In the genomic region with DNA sequence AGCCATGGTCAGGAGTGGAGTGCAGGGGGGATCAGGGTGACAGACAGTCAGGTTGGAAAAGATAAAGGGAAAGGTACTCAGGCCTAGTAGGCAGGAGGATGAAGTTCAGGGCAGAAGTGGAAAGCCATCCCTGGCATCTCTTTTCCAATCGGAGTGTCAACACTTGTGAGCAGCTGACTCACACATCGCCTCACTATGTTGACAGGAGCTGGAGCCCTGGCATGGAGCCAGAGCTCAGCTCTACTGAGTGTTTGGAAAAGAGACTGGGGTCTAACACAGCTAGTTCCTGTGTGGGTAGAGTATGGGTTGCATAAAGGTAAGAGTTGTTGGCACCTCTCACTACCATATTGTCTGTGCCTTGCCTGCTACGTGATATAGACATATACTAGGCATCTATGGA, we compare ENCODE assay signal across 11 mouse cellular contexts. TPM values are rescaled to one million over a fixed set of nuclear protein-coding genes. Genes with fewer than 3 reads are reported as not detected.
DNase-seq lines count a peak whose midpoint lies in the region; ATAC-seq and TF ChIP-seq lines count a peak whose summit lies in the region.
"Had no signal": no experiment of that assay in that cellular context is flagged by ENCODE, and none has a peak within 500 bp of the region (broad histone marks: within the 10 kb centered on the region; RNA-seq: fewer than 3 reads in every experiment).

No protein-coding gene starts in this region.

- 17% methylated on average over 3 of the region's 3 CpGs for WGBS in heart, embryonic 14.5 days
- WGBS in kidney, embryonic 16.5 days, result 73% methylated on average over 3 of the region's 3 CpGs

- no peak for TF ChIP-seq POLR2A in brain, embryonic 14.5 days (IDR thresholded peaks at IDR 0.05; ENCODE audit: borderline replicate concordance, extremely low read depth, insufficient read depth, insufficient read length, poor library complexity, severe bottlenecking)

- TF ChIP-seq CTCF in brain, embryonic 14.5 days (IDR thresholded peaks at IDR 0.05; ENCODE audit: borderline replicate concordance, extremely low read depth, insufficient read depth, insufficient read length), result no peak

- DNase-seq in gastrocnemius, postnatal 10 days, result peak; percentile 7
- DNase-seq in gastrocnemius, postnatal 36 days, result no peak
- DNase-seq in brain, embryonic 14.5 days (ENCODE audit: low read depth), result peak; percentile 73
- peak; percentile 60 for DNase-seq in lung, postnatal 10 days
- DNase-seq in right cerebral cortex, adult 2 months (ENCODE audit: low spot score in 2 of 2), result no peak
- DNase-seq: thymus, postnatal 4 days had no signal

- H3K4me3 ChIP-seq in heart, embryonic 14.5 days (ENCODE audit: control insufficient read depth in 1 of 2, insufficient read depth in 1 of 2, low read depth in 1 of 2, low read length in 2 of 2), result no peak overlapping the region
- H3K4me3 ChIP-seq in kidney, embryonic 16.5 days (ENCODE audit: low read length), result no peak overlapping the region
- H3K4me3 ChIP-seq: intestine, embryonic 15.5 days; limb, embryonic 12.5 days had no signal

- H3K4me2 ChIP-seq in heart, embryonic 14.5 days (ENCODE audit: low read length), result no peak overlapping the region
- H3K4me2 ChIP-seq in kidney, embryonic 16.5 days (replicated peaks; ENCODE audit: low read depth, low read length), result no peak overlapping the region
- H3K4me2 ChIP-seq: intestine, embryonic 15.5 days; limb, embryonic 12.5 days had no signal

- H3K9me3 ChIP-seq in heart, embryonic 14.5 days (ENCODE audit: control insufficient read depth, low read length), result no peaks in the 10 kb centered on the region
- H3K9me3 ChIP-seq in kidney, embryonic 16.5 days (ENCODE audit: low read length), result no peaks in the 10 kb centered on the region; the same call in 1 of the 2 replicates
- H3K9me3 ChIP-seq: intestine, embryonic 15.5 days had no signal

- no peaks in the 10 kb centered on the region for H3K36me3 ChIP-seq in heart, embryonic 14.5 days (ENCODE audit: control insufficient read depth, insufficient read depth, low read length)
- no peaks in the 10 kb centered on the region for H3K36me3 ChIP-seq in kidney, embryonic 16.5 days (ENCODE audit: insufficient read depth, low read length)
- H3K36me3 ChIP-seq: intestine, embryonic 15.5 days; limb, embryonic 12.5 days had no signal

- H3K27ac ChIP-seq in heart, embryonic 14.5 days (replicated peaks in 1 of 2; ENCODE audit: control insufficient read depth in 1 of 2, insufficient read depth in 1 of 2, low read depth in 2 of 2, low read length in 2 of 2), result peak overlapping the region in 1 of 2 experiments; percentile 68; a peak in 2 of 4 replicates
- H3K27ac ChIP-seq in kidney, embryonic 16.5 days (ENCODE audit: low read length), result no peak overlapping the region
- H3K27ac ChIP-seq: intestine, embryonic 15.5 days; limb, embryonic 12.5 days had no signal

- peak; percentile 79 for ATAC-seq in heart, embryonic 14.5 days (ENCODE audit: insufficient number of reproducible peaks, insufficient read depth, low FRiP score, low read depth)
- no peak for ATAC-seq in kidney, embryonic 16.5 days (ENCODE audit: low FRiP score, low TSS enrichment)
- ATAC-seq: intestine, embryonic 15.5 days had no signal

- H3K9ac ChIP-seq in heart, embryonic 14.5 days (ENCODE audit: low read length), result no peak overlapping the region
- H3K9ac ChIP-seq in kidney, embryonic 16.5 days (replicated peaks; ENCODE audit: low read length), result no peak overlapping the region
- H3K9ac ChIP-seq: intestine, embryonic 15.5 days; limb, embryonic 12.5 days had no signal

- no peaks in the 10 kb centered on the region for H3K27me3 ChIP-seq in heart, embryonic 14.5 days (ENCODE audit: control insufficient read depth, insufficient read depth, low read length)
- H3K27me3 ChIP-seq in kidney, embryonic 16.5 days (ENCODE audit: insufficient read depth, low read length), result no peaks in the 10 kb centered on the region
- H3K27me3 ChIP-seq: CH12.LX; intestine, embryonic 15.5 days; limb, embryonic 12.5 days had no signal

- peaks cover 3 to 26% of the 10 kb centered on the region in 2 experiments for H3K4me1 ChIP-seq in heart, embryonic 14.5 days (ENCODE audit: control insufficient read depth in 2 of 2, insufficient read depth in 2 of 2, low read length in 2 of 2)
- H3K4me1 ChIP-seq in kidney, embryonic 16.5 days (ENCODE audit: insufficient read depth, low read length), result no peaks in the 10 kb centered on the region; the same call in 1 of the 2 replicates
- H3K4me1 ChIP-seq: intestine, embryonic 15.5 days had no signal

- intact Hi-C loops in gastrocnemius, postnatal 36 days (cut with DNase I), result no loop called here

RNA-seq across cellular contexts. Expression of a gene that starts 38.4 kb away (rescaled TPM):
- 1 to 10 TPM; 6.2 to 9.7 TPM for total RNA-seq in gastrocnemius, postnatal 10 days (2021)
- under 1 TPM; 0.72 to 0.74 TPM for total RNA-seq in gastrocnemius, postnatal 36 days (2021)
- polyA plus RNA-seq in brain, embryonic 14.5 days (2012; rRNA removed), result 154 and 207 TPM in 2 replicates
- polyA plus RNA-seq in heart, embryonic 14.5 days (2014; fragmentation: Nextera tagmentation; extraction: Ambion mirVana), result 8.7 and 10.3 TPM in 2 replicates
- polyA plus RNA-seq in kidney, embryonic 16.5 days (2015; fragmentation: Nextera tagmentation; extraction: Ambion mirVana), result 9.9 and 10.5 TPM in 2 replicates

Comparison
In these comparisons a context has a peak if more than half of its experiments do, and no peak if none do; other contexts are left out.
1. DNase-seq: peak in gastrocnemius, postnatal 10 days (single experiment), brain, embryonic 14.5 days (single experiment) and lung, postnatal 10 days (single experiment); none in gastrocnemius, postnatal 36 days (0 of 2) and right cerebral cortex, adult 2 months (0 of 2).
2. RNA of a gene that starts 38.4 kb away (polyA plus RNA-seq): 154 to 207 TPM in brain, embryonic 14.5 days; 8.7 to 10.3 TPM in heart, embryonic 14.5 days and 9.9 to 10.5 TPM in kidney, embryonic 16.5 days; every median in the first group is over 10 times any median in the second.